Mouse (Mus musculus): ENCODE data around the gene Gm7879.
"Not testable (repeated sequence)": the region's sequence is repeated elsewhere in the genome, so short reads cannot be mapped to it uniquely, and the experiment has no call there.

Gm7879 gene

DNA sequence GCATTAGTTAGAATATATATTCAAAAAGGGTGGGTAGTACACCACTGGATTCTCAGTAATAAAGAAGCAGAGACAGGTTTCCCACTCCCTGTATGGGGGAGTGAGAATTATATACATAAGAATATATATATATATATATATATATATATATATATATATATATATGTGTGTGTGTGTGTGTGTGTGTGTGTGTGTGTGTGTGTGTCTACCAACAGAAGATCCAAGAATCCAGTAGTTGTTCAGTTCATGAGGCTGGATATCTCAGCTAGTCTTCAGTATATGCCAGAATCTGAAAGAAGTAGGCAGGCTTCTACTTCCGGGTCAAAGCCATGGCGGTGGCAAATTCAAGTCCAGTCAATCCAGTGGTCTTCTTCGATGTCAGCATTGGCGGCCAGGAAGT is at the start of gene Gm7879:
TSS of gene Gm7879 (plus strand) at position 301 of the 400 bp plus-strand sequence.
- not testable (repeated sequence) for DNase-seq (ENCODE audit: low read depth, low spot score)

DNA sequence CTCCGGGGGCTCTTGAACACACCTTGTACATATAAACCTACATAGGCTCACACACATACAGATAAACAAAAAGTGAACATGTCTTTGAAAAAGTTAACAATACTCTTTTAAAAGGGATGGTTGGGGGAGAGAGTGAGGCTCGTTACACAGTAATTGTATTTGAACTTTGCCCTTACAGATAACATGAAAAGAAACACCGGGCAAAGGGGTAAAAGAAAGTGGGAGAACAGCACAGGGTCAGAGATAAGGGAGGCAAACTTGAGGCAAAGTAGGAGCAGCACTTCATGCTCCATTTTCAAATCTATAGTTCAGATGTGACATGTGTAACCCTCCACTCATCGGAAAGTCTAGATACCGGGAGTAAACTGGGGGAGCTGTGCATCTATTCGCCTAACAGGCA is 49.3 kb upstream of the Gm7879 start:
- no peak for DNase-seq (ENCODE audit: low read depth, low spot score)

DNA sequence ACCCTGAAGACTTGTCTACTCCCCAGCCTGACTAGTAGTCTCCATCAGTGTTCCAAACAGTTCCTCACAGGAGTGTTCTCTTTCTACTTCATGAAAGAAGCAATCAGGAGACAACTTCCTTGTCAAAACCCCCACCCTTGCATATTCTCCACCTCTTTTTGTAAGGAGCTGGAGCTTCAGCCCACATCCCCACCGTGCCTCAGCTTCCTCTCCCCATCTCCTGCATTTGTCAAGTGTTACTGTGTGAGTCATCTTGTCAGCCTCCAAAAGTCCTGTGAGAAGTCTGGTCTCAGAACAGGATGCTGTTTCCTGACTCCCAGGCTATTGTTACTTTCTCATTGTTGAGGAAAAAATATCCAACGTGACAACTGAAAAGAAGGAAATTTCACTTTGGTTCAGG is 47.6 kb upstream of the Gm7879 start:
- no peak for DNase-seq (ENCODE audit: low read depth, low spot score)

DNA sequence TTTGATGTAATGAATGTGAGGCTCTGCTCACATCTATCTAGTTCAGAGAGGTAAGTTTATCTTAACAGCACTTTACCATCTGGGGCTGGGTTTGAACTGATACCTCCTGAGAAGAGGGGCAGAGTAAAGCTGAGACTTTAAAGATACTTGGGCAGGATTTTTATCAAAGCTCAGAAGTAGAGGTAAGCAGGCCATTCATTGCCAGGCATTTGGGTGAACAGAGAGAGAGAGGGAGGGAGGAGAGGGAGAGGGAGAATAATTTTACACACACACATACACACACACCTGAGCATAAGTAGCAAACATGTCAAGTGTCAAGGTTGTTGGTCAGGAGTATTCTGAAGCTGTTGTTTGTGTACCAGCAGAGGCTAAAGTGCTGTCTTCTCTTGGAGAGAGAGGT is 44.7 kb upstream of the Gm7879 start, which contains the start of gene Cd38:
TSS of gene Cd38 (plus strand) at position 301 of the 400 bp plus-strand sequence.
- no peak for DNase-seq (ENCODE audit: low read depth, low spot score)

DNA sequence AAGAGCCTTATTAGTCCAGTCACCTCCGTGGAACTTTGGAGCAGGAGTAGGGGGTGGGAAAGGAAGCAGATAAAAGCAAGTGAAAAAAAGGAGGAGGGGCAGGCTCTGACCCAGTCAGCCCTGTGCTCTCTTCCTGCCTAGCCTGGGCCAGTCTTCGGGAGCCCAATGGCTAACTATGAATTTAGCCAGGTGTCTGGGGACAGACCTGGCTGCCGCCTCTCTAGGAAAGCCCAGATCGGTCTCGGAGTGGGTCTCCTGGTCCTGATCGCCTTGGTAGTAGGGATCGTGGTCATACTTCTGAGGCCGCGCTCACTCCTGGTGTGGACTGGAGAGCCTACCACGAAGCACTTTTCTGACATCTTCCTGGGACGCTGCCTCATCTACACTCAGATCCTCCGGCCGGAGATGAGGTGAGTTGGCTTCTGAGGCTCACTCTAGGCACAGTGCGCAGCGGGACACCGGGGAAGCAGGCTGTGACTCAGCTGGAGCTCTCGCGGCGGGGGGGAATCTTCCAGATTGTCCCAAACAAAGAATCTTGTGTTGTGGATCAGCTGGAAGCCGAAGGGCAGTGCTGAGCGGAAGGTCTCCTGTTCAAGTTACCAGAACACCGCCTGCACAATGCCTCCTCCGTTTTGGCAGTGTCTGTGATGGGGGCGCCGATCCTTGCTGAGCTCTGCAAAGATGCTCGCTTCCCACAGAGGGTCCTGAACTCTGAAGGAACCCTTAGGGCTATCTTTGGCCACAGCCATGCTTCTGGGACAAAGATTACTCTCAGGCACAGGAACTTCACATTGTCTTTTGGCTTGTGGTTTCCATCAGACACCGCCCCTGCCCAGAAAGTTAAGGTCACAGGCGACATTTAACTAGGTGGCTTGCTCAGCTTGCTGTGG is 44.0 kb upstream of the Gm7879 start:
- DNase-seq (ENCODE audit: low read depth, low spot score), result no peak

DNA sequence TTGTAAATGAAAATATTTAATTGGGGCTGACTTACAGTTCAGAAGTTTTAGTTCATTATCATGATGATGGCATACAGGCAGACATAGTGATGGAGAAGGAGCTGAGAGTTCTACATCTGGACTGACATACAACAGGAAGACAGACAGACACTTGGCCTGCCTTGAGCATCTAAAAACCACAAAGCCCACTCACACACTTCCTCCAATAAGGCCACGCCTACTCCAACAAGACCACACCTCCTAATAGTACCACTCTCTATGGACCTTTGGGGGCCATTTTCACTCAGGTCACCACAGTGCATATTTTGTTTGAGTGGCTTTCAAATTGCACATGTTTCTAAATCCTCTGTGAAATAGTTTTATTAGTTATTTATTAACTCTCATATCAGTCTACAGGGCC is 41.1 kb upstream of the Gm7879 start:
- DNase-seq (ENCODE audit: low read depth, low spot score), result no peak

DNA sequence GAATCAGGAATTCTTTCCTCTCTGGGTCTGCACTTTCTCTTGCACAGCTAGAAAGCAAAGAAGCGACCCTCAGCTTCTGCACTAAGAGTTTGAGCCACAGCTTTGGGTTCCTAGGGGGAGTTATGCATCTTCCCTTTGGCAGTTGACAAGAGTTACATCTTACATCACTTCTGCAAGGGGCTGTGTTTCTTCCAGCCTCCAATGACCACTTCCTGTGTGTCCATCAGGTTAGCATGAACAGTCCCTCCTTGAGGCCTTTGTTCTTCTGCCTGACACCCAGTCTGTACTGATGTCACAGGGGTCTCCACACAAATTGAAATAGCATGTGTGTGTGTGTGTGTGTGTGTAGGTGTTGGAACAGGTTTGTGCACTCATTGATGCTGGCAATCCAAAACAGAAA is 40.3 kb upstream of the Gm7879 start:
- no peak for DNase-seq (ENCODE audit: low read depth, low spot score)

DNA sequence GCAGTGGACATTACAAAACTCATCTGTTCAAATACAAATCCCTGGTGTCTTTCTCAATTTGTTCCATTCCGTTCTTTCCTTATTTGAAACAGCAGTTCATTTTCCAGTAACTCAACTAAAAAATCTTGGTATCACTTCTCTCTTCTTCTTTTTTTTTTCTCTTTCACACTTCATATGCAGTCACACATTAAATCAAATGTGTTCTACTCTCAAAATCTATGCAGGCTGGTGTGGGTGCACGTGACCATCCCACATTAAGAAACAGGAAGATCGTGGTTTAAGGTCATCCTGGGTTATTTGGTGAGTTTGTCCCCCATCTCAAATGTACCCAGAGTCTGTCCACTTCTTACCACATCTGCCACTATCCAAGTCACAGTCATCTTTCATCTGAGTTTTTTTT is 30.9 kb upstream of the Gm7879 start:
- DNase-seq (ENCODE audit: low read depth, low spot score), result no peak

DNA sequence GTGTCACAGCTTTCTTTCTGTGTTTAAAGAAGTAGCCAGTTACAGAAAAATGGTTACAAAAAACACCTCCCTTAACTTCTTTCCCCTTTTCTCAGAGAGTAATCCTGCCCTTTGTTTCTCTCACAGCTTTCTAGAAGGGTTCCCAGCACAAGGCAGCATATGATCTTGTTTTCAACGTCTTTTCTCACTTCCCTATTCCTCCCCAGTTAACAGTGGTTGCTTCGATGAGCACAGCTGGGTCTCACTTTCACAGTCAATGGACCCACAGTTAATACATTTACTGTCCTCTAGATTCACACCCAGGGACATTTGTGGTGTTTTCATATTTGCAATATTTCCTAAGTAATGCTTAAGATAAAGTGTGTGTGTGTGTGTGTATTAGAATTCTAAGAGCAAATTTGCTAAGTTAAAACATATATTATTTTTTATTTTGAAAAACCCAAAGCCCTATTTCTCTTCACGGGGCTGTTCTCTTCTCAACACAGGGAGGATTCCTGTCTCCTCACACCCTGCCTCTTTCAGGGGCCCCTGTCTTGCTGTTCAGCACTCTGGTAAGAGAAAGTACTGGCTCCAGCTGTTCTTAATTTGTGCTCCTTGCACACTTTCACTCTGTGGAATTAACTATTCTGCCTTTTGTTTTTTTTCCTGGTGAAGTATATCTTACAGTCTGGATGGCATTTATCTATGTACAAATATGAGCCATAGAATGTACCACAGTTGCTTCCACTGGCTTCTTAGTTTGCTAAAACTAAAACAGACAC is 27.7 kb upstream of the Gm7879 start:
- no peak for DNase-seq (ENCODE audit: low read depth, low spot score)

DNA sequence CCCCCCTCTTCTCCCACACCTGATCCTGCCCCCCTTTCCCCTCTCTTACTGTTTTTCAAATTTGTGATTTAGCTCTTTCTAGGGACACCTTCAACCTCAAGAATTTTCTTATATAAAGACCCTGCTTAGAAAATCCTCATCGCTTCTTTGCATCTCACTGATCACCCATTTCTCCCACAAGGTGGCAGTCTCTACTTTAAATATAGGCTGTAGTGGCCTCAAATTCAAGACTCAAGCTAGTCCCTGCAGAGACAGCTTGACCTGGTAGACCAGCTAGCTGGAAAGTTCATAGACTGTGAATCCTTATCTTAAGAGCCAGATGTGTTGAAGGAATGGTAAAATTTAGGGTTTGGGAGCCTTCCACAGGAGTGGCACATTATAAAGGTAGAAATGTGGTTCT is 20.6 kb upstream of the Gm7879 start:
- DNase-seq (ENCODE audit: low read depth, low spot score), result no peak

DNA sequence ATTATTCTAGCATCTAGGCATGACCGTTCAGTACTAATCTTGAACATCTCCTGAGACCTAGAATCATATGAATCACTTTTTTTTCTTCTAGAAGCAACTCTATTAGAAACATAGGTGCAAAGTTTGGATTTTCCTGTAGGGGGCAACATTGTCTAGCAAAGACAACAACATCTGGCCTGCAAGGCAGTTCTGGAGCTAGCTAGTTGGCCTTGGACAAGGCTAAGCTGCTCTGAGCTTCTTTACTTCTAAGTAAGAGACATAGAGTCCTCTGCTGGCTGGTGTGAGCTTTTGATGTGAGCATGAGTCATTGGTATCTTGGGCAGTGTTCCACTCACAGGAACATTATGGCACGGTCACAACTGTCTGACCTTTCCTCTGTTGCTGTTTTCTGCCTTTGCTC is 18.8 kb upstream of the Gm7879 start:
- no peak for DNase-seq (ENCODE audit: low read depth, low spot score)

DNA sequence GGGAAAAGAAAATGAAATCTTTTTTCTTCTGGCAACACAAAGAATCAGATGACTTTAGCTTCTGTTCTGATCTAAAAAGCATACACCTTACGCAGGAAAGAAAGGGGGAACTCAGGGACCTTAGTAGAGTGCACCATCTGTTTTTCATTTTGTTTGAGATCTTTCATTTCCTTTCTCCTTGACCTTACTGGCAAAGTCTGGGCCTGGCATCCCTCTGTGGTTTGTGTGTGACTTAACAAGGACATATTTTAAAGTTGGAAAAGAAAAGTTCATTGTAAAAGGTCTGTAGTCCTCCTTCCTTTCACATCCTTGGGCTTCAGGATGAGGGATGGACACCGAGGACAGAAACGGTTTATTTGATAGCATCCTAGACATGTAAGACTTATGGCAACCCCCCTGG is 17.0 kb upstream of the Gm7879 start:
- DNase-seq (ENCODE audit: low read depth, low spot score), result no peak

DNA sequence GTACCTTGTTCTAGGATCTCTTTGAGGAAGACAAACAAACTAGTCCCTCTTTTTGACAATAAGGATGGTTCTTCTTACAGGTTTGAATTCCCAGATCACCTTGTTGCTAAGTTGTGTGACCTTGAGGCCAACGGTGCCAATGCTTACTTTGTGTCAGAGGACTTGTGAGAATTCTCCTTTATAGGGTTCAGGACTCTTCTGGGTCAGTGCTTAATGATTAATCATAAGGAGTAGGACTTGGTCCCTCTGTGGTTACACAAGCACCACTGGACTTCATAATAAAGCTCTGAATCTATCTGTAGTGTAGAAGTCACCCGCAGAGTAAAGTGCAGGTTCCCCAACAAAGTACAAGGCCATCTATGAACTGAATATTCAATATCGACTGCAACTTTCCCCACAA is 8.3 kb upstream of the Gm7879 start:
- DNase-seq (ENCODE audit: low read depth, low spot score), result no peak

DNA sequence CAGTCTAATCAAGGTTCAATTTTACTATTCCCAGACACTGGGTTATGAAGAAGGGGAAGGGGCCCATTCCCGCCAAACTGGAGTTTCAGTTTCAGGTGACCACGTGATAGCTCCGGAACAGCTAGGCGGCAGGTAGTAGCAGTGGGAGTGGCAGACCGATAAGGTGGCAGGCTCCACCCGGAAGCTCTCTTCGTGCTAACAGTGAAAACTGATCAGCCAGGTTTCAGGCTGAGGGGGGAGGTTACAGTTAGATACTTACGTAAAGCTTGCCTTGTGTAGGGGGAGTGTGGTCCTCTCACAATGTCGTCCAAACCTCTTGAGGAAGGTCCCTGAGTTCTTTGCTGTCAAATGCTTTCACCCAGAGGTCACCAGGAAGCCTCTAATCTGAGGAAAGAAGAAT is 3.7 kb upstream of the Gm7879 start:
- DNase-seq (ENCODE audit: low read depth, low spot score), result no peak

DNA sequence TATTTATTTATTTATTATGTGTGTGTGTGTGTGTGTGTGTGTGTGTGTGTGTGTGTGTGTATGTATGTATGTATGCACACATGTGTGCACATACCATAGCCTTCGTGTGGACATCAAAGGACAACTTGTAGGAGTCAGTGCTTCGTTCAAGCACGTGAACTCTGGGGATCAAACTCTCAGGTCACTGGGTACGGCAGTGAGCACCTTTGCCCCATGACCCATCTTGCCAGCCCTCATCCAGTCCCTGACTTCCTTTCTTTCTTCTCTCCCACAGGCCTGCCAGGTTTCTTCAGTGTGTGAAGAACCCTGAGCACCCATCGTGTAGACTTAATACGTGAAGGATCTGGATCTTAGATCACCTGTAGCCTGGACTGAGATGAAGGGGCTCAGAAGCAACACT is 2.9 kb upstream of the Gm7879 start:
- DNase-seq (ENCODE audit: low read depth, low spot score), result no peak

DNA sequence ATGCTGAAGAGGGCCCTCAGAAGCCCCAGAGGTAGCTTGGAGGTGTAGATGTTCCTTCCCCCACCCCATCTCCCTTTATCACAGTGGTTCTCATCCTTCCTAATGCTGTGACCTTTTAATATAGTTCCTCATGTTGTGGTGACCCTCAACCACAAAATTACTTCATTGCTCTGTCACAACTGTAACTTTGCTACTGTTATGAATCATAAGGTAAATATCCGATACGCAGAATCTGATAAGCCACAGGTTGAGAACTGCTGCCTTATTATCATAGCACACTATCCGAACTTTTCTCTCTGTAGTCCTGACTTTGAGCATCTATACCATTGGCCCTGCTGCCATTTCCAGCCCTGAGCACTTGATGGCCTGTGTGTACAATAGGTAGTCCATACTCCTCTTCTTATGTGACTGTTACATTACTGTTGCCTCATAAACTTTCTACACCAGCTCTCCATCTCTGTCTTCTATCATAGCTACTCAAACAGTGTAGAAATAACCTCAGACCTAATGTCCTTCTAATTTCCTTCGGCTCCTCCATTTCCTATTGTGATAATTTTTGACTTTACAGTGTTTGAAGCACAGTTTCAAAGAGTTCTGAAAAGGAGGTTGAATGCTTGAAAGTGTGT is 2.4 kb downstream of the Gm7879 start:
- DNase-seq (ENCODE audit: low read depth, low spot score), result no peak

DNA sequence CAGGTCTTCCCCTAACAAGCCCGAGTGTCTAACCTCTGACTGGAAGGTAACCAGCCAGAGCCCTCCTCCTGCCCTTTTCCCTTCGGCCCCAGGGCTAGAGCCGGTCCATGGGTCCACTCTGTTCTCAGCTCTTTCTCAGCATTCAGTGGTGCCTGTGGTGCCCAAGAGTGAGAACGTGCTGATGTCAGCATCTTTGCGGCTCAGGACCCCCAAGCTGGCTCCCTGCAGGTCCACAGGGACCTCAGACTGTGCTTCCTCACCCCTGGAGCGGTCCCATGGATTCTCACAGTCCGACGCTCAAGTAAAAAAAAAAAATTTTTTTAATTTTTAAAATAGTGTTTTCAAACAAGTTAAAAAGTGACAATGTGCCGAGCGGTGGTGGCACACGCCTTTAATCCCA is 8.9 kb downstream of the Gm7879 start:
- DNase-seq (ENCODE audit: low read depth, low spot score), result no peak

DNA sequence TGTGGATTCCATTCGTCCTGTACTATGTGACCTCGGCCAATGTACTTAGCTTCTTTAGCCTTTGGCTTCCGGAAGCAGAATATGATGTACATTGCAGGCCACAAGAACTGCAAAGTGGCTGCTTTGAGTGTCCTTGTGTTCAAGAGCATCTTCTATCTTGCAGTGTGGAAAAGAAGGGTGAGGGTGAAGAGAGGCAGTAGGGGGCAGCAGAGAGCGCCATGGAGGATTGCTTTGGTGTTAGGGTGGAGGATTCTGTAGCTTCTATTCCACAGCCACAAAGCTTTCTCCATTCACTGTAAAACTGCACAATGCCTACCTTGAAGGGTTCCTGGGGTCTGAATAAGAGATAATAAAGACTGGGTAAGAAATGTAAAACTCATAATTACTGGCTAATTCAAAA is 11.0 kb downstream of the Gm7879 start:
- DNase-seq (ENCODE audit: low read depth, low spot score), result peak; percentile 14

DNA sequence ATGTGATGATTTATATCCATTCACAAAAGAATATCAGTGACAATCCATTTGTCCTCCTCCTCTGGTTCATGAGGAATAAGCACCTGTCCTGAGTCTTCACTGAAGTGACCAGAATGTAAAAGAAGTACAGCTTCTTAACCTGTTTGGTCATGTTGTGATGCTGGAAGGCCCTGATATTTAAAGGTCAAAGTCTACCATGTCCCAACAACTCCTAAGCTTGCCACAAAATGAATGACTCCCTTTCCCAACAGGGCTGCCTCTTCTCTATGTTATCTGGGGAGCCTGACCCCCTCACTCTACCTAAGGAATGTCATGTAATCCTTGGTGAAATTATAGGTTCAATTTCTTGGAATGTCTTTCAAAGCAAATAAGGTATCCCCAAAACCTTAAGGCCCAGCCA is 14.8 kb downstream of the Gm7879 start:
- no peak for DNase-seq (ENCODE audit: low read depth, low spot score)

DNA sequence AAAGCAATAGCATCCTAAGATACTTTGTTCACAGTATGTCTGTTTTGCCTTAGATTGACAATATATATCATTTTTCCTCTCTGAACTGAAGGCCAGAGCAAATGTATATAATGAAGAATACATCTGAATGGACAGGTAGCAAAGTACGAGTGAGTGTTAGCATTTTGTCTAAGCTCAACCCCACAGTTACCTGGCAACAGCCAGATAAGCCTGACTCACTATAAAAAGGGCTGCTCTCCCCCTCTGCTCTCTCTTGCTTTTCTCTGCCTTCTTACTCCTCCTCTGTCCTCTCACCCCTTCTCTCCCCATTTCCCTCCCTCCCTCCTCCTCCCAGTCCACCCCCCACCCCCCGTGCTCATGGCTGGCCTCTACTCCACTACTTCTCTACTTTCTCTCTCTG is 20.3 kb downstream of the Gm7879 start:
- DNase-seq (ENCODE audit: low read depth, low spot score), result no peak

DNA sequence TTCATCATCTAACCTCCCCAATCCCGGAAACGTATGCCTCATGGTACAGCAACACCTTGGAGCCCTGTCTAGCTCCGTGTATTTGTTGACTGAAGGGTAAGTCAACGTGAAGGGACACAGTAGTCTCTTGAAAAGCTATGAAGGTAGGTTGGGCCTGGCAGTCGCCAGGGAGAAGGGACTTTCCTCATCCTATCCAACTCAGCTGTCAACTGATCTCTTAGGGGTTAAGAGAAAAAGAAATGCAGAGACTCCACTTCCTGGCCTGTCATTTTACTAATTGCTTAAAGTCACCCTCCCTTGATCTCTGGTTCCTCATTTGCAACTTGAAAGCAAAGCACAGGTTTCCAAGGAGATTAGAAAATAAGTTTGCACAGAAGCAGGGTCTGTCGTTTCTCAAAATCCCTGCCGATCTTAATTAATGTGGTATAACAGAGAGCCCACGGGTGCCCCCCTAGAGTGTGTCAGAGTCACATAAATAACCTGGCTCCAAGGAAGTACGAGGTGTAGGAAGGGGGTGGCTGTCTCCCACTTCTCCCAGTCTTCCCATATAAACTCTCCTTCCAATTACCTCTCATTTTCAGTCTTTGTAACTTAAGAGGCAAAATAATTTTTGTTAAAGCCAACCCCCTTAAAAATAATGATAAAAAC is 34.5 kb downstream of the Gm7879 start:
- no peak for DNase-seq (ENCODE audit: low read depth, low spot score)
